Mouse (Mus musculus): Measurements from ENCODE around the gene Vmn1r119. TPM values are rescaled to one million over a fixed set of nuclear protein-coding genes. Genes with fewer than 3 reads are reported as not detected.

Vmn1r119 gene
- polyA plus RNA-seq (2021; fragmentation: Nextera tagmentation), result not detected in 2 replicates
- long read RNA-seq, experiment 1, result 0 reads
- long read RNA-seq, experiment 2, result 0 reads

GRCm38 (mm10) chr7:21012355-21012754 is at the start of gene Vmn1r119:
Gene Vmn1r119 (minus strand): TSS chr7:21012455.

GRCm38 (mm10) chr7:21053684-21054083 is 41.4 kb upstream of the Vmn1r119 start, which contains the start of gene Vmn1r120:
Gene Vmn1r120 (minus strand): TSS chr7:21053784.

Other genes starting within 250 kb of the Vmn1r119 start
- gene Vmn1r112, start 241.3 kb downstream of the Vmn1r119 start, polyA plus RNA-seq (2021; fragmentation: Nextera tagmentation), result not detected in 2 replicates
- not detected in 2 replicates for gene Vmn1r113, start 225.2 kb downstream of the Vmn1r119 start, polyA plus RNA-seq (2021; fragmentation: Nextera tagmentation)
- gene Vmn1r114, start 200.3 kb downstream of the Vmn1r119 start, polyA plus RNA-seq (2021; fragmentation: Nextera tagmentation), result not detected in 2 replicates
- not detected in 2 replicates for gene Vmn1r115, start 167.5 kb downstream of the Vmn1r119 start, polyA plus RNA-seq (2021; fragmentation: Nextera tagmentation)
- gene Vmn1r116, start 140.2 kb downstream of the Vmn1r119 start, polyA plus RNA-seq (2021; fragmentation: Nextera tagmentation), result not detected in 2 replicates
- gene Vmn1r117, start 128.3 kb downstream of the Vmn1r119 start, polyA plus RNA-seq (2021; fragmentation: Nextera tagmentation), result not detected in 2 replicates
- not detected in 2 replicates for gene Vmn1r118, start 100.1 kb downstream of the Vmn1r119 start, polyA plus RNA-seq (2021; fragmentation: Nextera tagmentation)
- not detected in 2 replicates for gene Vmn1r120, start 41.3 kb upstream of the Vmn1r119 start, polyA plus RNA-seq (2021; fragmentation: Nextera tagmentation)
- gene Vmn1r121, start 86.1 kb upstream of the Vmn1r119 start, polyA plus RNA-seq (2021; fragmentation: Nextera tagmentation), result not detected in 2 replicates
- not detected in 2 replicates for gene Vmn1r122, start 121.7 kb upstream of the Vmn1r119 start, polyA plus RNA-seq (2021; fragmentation: Nextera tagmentation)
- gene Vmn1r123, start 149.7 kb upstream of the Vmn1r119 start, polyA plus RNA-seq (2021; fragmentation: Nextera tagmentation), result not detected in 2 replicates
- not detected in 2 replicates for gene Gm5157, start 178.0 kb upstream of the Vmn1r119 start, polyA plus RNA-seq (2021; fragmentation: Nextera tagmentation)
- not detected in 2 replicates for gene Vmn1r124, start 248.2 kb upstream of the Vmn1r119 start, polyA plus RNA-seq (2021; fragmentation: Nextera tagmentation)

All from layer of hippocampus, adult 6 months (tissue).